Mouse (Mus musculus): ENCODE measurements around the gene Trim43a.
"Not testable (repeated sequence)": the region's sequence is repeated elsewhere in the genome, so short reads cannot be mapped to it uniquely, and the experiment has no call there.

Gene Trim43a

DNA sequence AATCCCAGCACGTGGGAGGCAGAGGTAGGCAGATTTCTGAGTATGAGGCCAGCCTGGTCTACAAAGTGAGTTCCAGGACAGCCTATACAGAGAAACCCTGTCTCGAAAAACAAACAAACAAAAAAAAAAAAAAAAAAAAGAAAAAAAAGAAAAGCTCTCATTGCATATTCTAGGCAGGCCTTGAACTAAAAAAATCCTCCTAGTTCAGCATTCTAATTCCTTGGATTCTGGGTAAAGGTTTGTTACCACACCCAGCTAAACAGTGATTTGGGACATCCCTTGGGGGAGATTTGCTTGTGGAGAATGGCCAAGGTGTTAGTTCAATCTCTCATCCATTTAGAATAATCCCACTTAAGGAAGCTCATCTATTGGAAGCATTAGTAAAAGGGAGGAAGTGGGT lies at the start of gene Trim43a:
Gene Trim43a (plus strand): TSS at position 301 of the 400 bp plus-strand sequence.
- DNase-seq (ENCODE audit: low read depth, low spot score) = not testable (repeated sequence)

DNA sequence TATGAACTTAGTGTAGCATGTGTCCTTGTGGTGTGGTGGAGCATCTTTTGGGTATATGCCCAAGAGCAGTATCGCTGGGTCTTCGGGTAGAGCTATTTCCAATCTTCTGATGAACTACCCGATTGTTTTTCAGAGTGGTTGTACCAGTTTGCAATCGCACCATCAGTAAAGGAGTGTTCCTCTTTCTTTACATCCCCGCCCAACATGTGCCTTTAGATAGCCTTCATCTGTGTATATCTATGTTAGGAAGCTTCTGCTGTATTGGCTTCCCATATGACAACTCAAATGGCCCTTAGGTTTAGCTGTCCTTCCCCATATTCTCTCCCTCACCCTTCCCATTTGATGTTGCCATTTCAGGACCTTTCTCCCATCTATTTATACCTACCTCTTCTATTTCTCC lies 46.6 kb upstream of the Trim43a start:
- DNase-seq (ENCODE audit: low read depth, low spot score) = no peak

DNA sequence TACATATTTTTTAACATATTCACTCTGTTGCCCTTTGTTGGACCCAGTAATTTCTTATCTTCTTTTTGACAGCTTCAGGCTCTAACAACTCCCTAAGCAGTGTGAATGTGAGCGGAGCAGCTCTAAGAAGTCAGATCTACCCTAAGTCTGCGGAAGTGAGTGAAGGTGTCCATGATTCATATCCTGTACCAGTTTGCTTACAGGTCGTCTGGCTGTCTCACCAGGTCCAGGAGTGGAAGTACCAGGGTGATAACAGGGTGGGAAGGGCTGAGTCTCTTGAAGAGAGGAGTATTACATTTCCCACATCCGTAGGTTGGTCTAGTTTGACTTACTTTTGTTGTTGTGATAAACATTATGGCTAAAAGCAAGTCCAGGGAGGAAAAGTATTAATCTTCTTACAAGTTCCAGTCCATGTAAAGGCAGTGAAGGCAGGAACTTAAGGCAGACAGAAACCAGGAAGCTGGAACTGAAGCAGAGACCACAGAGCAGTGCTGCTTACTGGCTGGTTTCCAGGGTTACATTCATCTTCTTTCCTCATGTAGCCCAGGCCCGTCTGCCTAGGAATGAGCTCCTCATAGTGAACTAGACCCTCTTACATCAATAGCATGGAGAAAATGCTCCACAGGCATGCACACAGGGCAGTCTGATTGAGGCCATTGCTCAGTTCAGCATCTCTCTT lies 41.0 kb upstream of the Trim43a start:
- DNase-seq (ENCODE audit: low read depth, low spot score) = no peak

DNA sequence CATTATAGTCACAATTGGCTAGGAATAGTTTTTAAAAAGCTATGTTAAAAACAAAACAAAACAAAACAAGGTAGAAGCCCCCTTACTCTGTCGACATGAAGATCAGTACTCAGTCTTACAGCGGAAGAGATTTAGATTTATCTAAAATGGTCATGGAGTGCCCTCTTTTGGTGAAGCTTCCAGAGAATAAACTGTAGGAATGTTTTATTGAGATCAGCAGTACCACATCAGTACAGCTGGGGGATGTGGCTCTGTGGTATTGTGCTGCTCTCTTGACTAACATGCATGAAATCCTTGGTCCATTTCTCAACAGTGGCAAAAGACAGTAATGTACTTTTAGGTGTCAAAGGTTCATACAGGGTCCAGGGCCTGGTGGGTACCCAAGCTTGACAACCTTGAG lies 37.9 kb upstream of the Trim43a start:
- DNase-seq (ENCODE audit: low read depth, low spot score) = peak; percentile 28

DNA sequence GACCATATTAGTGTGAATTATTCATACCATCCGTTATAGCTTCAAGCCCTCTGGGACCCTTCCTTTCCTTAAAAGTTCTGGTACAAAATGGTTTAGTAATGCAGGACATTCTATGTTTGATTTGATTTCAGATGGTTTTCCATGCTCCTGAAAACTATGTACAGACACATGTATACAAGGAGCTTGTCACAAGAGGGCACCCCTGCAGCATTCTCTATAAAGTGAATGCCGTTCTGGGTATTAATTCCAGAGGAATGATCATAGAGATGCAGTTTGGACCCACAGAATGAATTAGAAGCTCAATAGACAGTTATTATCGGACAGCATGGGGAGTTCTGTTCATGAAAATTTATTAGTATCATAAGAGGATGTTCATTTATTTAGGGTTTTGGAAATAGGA lies 35.2 kb upstream of the Trim43a start:
- DNase-seq (ENCODE audit: low read depth, low spot score) = no peak

DNA sequence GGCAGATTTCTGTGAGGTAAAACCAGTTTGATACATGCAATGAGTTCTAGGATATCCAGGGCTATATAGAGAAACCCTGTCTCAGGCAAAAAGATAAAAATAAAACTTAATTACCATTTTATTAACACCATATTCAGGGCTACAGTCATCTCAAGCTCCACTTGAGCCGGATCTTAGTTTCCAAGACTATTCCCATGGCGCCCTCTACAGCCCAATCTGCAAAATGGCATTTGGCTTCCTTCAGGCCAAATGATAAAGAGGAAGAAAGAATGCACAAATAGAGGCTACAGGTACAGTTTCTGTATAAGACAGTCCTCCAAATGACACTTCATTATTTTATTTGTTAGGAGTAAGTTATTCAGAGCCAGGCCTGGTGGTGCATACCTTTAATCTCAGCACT lies 34.5 kb upstream of the Trim43a start:
- peak; percentile 72 for DNase-seq (ENCODE audit: low read depth, low spot score)

DNA sequence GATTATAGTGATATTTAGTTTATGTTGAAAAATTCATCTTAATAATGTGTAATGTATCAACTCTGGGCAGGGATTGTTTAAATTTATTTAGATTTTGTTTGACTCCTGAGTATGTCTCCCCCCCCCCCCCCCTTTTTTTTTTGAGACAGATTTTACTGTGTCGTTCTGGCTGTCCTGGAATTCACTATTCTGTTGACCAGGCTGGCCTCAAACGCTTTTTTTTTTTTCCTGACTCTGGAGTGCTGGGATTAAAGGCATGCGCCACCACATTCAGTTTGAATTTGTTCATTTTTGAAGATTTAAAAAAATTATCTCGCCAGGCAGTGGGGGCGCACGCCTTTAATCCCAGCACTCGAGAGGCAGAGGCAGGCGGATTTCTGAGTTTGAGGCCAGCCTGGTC lies 34.0 kb upstream of the Trim43a start:
- DNase-seq (ENCODE audit: low read depth, low spot score) = no peak

DNA sequence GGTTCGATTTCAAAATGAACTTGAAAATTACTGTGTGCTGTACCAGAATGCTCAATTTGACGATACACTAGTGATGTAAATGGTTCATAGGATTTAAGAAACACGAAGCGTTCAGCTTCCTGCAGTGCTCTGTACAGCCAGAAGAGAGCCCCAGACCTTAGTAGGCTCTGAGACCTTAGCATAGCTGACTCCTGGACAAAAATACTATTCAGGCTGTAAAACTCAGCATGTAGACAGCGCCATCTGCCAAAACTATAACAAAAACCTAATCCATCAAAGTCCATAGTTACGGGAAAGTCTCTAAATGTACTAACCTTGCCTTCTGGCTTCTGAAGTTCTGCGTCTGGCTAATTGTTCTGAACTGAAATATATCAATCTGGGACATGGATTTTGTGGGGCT lies 33.4 kb upstream of the Trim43a start:
- peak; percentile 73 for DNase-seq (ENCODE audit: low read depth, low spot score)

DNA sequence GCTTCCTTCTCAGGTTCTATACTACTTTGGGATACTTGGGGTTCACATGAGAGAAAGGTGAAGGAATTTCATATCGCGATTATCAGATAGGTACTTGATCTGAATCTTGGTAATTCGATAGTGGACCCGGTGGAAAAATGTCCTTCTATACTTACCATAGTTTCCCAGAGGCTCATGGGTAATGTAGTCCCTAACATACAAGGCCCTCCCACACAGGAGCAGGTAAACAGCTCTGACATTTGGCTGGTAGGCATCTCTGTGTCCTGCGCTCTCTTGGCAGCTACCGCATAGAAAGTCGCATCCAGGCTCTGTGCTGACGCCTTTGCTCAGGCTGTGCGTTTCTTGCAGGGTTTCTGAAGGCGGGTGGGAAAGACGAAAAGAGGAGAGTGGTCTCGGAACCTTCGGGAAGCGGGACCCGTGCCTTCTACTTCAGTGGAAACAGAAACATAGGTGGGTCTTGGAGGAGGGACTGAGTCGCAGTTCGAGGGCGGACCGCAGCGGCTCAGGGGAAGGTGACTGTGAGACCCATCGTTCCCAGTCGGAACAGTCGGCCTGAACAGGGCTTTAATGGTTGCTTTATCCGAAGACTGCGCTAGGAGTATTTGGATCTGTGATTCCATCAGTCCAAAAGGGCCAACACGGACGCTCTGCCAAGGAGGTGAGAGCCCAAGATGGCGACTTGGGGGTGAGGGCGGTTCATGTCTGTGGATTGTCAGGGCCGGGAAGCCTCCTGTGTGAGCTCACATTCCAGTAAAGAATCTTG lies 32.7 kb upstream of the Trim43a start, which contains the start of gene Zfp949:
Gene Zfp949 (plus strand): TSS at position 170 of the 763 bp plus-strand sequence.
- DNase-seq (ENCODE audit: low read depth, low spot score) = peak; percentile 89

DNA sequence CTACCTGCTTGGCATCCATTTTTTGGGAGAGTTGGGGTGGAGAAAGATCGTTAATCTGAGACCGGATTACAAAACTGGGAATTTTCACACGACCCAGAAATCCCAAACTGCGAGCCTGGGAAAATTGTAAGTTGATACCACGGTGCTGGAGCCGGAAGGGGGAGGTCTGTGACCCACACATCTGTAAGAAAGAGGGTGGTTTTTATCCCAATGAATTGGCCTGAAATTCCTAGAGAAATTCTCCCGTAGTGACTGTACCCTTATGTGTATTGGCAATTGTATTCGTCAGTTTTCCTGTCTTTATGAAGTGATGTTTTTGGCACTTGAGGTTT lies 32.1 kb upstream of the Trim43a start:
- DNase-seq (ENCODE audit: low read depth, low spot score) = no peak

DNA sequence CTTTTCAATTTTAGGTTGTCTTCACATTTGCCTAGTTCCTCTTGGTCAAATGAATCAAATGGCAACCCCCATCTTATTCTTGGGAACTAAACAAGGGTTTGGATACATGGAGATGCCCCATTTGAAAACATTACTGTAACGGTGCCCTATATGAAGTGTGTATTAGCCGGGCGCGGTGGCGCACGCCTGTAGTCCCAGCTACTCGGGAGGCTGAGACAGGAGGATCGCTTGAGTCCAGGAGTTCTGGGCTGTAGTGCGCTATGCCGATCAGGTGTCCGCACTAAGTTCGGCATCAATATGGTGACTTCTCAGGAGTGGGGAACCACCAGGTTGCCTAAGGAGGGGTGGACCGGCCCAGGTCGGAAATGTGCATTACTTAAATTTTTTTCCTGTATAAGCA lies 27.6 kb upstream of the Trim43a start:
- no peak for DNase-seq (ENCODE audit: low read depth, low spot score)

DNA sequence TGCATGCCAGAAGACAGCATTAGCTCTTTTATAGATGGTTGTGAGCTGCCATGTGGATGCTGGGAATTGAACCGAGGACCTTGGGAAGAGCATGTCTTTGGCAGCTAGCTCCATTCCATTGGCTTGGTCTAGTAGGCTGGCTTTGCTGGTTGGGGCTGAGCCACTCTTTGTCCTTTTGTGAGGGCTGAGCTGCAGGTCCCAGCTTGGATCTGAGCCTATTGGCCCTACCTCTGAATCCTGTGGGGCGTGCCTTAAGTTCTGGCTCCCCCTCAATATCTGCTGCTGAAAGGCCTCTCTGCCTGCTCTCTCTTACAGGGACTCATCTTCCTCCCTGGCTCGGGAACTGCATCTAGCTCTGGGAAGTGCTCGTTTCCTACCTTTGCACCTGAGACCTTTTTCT lies 22.5 kb upstream of the Trim43a start:
- DNase-seq (ENCODE audit: low read depth, low spot score) = no peak

DNA sequence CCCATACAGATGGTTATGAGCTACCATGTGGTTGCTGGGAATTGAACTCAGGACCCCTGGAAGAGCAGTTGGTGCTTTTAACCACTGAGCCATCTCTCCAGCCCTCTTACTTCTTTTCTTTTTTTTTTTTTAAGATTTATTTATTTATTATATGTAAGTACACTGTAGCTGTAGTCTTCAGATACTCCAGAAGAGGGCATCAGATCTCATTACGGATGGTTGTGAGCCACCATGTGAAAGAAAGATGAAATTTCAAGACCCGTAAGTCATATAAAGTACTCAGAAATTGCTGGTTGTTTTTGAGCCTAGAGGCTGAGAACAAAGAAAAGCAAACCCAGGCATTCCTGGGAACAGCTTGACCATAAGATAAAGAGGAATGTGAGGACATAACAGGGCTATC lies 19.2 kb upstream of the Trim43a start:
- DNase-seq (ENCODE audit: low read depth, low spot score) = not testable (repeated sequence)

DNA sequence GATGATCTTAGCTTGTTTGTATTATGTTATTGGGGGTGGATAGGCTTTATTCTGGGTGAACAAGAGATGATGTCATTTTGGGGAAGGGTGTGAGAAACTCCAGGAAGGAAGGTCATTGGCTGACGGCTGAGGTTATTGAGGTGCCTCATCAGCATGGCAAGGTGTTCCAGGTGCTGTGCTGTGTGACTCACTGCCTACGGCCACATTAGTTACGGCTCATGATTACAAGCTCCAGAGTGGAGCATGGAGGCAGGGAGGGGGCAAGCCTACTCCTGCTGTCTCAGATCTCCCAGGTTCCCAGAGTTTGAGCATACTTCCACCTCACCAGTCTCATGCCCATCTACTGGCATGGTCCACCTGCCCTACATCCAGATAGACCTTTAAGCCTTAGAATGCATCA lies 10.2 kb upstream of the Trim43a start:
- DNase-seq (ENCODE audit: low read depth, low spot score) = not testable (repeated sequence)

DNA sequence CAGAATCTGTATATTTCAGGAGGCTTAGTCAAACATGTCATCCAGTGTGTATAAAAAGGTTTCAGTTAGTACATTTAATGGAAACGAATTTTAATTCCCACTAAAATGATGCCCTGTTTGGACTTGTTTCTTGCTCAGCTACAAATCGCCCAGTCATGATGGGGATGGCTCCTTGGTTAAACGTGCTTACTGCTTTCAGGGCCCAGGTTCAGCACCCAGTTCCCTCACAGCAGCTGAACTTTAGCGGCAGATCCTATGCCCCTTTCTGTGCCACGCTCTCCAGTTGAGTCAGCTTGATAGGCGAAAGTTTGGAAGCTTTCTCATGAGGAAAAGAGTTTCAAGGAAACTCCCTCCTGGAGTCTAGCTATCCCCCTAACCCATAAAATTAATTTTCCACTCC lies 13.0 kb downstream of the Trim43a start:
- not testable (repeated sequence) for DNase-seq (ENCODE audit: low read depth, low spot score)

DNA sequence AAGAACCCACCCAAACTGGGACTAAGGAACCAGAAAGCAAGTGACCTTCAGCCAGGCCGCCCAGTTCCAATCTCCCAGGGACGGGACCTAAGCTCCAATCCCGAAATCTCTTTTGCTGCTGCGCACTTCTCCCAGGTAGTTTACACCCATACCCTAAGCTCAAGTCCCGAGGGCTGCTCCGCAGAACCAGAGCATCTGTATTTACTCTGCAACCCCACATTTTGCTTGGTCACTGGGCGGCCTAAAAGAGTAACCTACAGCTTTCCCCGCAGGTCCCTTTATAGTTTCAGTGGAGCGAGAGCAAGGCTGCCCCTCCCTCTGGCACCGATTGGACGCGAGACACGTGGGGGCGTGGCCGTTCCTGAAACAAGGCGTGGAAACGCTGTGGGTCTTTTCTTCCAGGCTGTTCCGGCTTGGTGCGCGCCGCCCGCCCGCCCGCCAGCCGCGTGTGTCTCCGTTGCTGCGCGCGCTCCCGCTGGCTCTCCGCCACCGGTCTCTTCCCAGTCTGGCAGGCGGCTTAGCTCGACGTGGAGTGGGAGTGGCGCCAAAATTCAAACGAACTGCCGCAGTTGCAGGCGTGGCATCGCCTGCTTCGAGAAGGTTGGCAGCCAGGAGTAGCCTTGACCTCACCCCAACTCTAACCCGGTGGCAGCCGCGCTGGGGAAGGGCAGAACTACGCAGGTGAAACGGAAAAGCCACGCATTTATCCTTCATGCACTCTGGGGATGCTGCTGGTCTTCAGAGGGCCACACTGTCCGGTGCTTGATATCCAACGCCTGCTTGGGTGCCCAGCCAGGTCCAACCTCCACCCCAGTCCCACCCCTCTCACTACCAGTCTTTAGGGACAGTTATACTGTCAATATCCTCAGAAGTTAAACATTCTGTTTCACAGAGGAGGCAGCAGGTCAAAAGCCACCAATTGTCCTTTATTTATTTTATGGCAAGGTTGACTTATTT lies 18.8 kb downstream of the Trim43a start:
- DNase-seq (ENCODE audit: low read depth, low spot score) = peak; percentile 89

DNA sequence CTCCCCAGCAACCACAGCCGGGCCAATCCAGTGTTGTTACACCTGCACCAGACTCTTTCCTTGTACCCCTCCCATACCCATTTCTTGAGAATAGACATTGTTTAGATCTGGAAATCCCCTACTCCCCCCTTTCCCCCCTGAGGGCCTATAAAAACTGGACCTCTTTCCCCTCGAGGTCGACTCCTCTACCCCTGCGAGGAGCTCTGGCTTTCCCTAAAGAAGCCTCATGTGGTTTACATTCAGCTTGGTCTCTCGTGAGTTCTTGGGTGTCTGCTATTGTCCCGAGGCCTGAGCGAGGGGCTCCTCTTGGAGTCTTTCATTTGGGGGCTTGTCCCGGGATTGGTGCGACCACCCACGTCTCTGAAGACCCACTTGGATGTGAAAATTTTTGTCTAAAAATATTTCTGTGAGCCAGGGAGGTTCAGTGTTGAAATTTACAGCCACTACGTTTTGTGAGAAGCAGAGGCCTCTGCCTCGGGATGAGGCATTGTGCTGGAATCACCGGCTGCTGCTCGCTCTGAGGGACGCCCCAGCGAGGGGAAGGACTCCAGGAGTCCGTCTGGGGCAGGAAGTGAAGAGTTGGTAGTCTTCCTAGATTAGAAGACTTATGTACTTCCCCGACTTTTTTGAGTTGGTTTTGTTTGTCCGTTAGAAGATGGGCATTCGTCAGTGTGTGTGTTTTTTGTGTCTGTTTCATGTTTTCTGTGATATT lies 45.3 kb downstream of the Trim43a start:
- DNase-seq (ENCODE audit: low read depth, low spot score) = not testable (repeated sequence)

DNA sequence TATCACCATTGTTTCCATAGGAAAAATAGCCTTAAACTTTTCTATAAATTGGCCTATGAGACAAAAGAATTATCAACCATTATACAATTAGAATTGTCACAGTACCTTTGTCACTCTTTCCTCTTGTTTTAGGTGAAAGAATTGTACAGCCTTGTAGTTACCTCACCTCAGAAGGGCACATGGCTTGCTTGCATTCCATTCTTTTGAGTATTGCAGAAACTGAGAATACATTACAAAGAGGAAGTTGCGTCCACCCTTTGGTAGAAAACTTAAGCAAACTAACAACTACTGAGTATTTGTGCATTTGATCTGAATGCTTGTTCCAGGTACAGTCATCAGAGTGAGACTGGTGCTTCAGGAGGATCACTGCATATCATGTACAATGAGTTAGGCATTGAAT lies 57.4 kb downstream of the Trim43a start:
- not testable (repeated sequence) for DNase-seq (ENCODE audit: low read depth, low spot score)
